Mouse (Mus musculus) cerebellum, adult 2 months (tissue): ENCODE measurements around the gene Ap1b1.

Experiments
- CTCF ChIP-seq: fragments of 200-500 bp; IDR thresholded peaks from 2 replicates; pipeline ENCODE4 v1.5.1; 2011; ENCODE audit warnings: low read depth, mild to moderate bottlenecking, control low read depth, low read length, moderate library complexity, borderline replicate concordance; ENCODE audit not compliant: insufficient read depth
- POLR2A ChIP-seq: fragments of 200-500 bp; IDR thresholded peaks from 2 replicates; pipeline ENCODE4 v1.6.1; 2011; ENCODE audit warnings: low read length, control low read depth, borderline replicate concordance; ENCODE audit not compliant: insufficient read depth

DNA sequence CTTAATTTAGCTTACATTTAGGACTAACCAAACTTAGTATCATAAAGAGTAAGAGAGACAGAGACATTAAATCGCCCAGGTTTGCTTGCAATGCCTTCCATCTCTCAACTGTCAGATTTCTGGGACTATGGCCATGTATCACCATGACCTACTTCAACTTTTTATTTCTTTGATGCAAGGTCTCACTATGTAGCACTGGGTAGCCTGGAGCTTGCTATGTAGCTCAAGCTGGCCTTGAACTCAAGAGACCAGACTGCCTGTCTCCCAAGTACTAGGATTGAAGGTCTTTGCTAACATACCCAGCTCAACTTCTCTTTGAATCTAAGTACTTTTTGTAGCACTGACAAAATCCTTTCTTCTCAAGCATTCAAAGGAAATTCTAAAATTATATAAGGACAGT is 102.5 kb downstream of the Ap1b1 start:
- TF ChIP-seq CTCF (no peak), POLR2A (no peak)
